Mouse (Mus musculus): Measurements from ENCODE around the gene Zfp428. TPM values are rescaled to one million over a fixed set of nuclear protein-coding genes. Genes with fewer than 3 reads are reported as not detected.
A peak's percentile ranks its signal among the peaks of the same experiment; 100 is the strongest.

The Zfp428 gene
- total and polyA plus RNA-seq, 2 experiments, result 1.4 to 2.3 TPM

GRCm38 (mm10) chr7:24530062-24530931 is 23.5 kb downstream of the Zfp428 start, which contains the start of gene Irgq:
Gene Irgq, plus strand, starts transcription at chr7:24530689.
- DNase-seq (ENCODE audit: extremely low read depth, low read depth, low spot score), result peak; percentile 99
- peaks cover 6% of the 10 kb centered on the region for H3K4me1 ChIP-seq (ENCODE audit: control insufficient read depth, insufficient read depth, low read length)
- under 1% methylated on average over 44 of the region's 44 CpGs for WGBS

GRCm38 (mm10) chr7:24531211-24531971 is 24.6 kb downstream of the Zfp428 start:
- Histone ChIP-seq H3K27ac (replicated peaks; ENCODE audit: insufficient read depth, low read depth, low read length) (peak overlapping the region; percentile 66), H3K36me3 (ENCODE audit: control insufficient read depth, insufficient read depth, low read length) (peaks cover 2% of the 10 kb centered on the region; the same call in 1 of the 2 replicates), H3K4me3 (ENCODE audit: insufficient read depth, low read depth, low read length) (peak overlapping the region; percentile 78), H3K79me2 (ENCODE audit: control insufficient read depth, insufficient read depth, low read length) (peaks cover 5% of the 10 kb centered on the region; the same call in 1 of the 2 replicates), H3K9ac (ENCODE audit: low read depth, low read length) (peak overlapping the region; percentile 82), H3K27me3 (ENCODE audit: control insufficient read depth, insufficient read depth, low read length) (no peaks in the 10 kb centered on the region), H3K4me1 (ENCODE audit: control insufficient read depth, insufficient read depth, low read length) (peaks cover 6% of the 10 kb centered on the region)
- DNase-seq (ENCODE audit: extremely low read depth, low read depth, low spot score), result peak; percentile 57
- TF ChIP-seq CTCF (IDR thresholded peaks at IDR 0.05; ENCODE audit: low read depth, low read length) (peak; percentile 85), POLR2A (IDR thresholded peaks at IDR 0.05; ENCODE audit: extremely low read depth, insufficient read depth, low read length) (no peak)
- WGBS, result under 1% methylated on average over 43 of the region's 43 CpGs

More at GRCm38 (mm10) chr7:24530062-24530931, 23.5 kb downstream of the Zfp428 start, which contains the start of gene Irgq:
- TF ChIP-seq POLR2A (IDR thresholded peaks at IDR 0.05; ENCODE audit: extremely low read depth, insufficient read depth, low read length), result 0 out of 2 replicates have a peak, but pooled peaks have one; percentile 23
- TF ChIP-seq CTCF (IDR thresholded peaks at IDR 0.05; ENCODE audit: low read depth, low read length), result no peak
- Histone ChIP-seq H3K27me3 (ENCODE audit: control insufficient read depth, insufficient read depth, low read length) (no peaks in the 10 kb centered on the region), H3K9ac (ENCODE audit: low read depth, low read length) (peak within 1 kb of the TSS; percentile 82), H3K79me2 (ENCODE audit: control insufficient read depth, insufficient read depth, low read length) (peaks cover 5% of the 10 kb centered on the region; the same call in 1 of the 2 replicates), H3K4me3 (ENCODE audit: insufficient read depth, low read depth, low read length) (peak within 1 kb of the TSS; percentile 78), H3K36me3 (ENCODE audit: control insufficient read depth, insufficient read depth, low read length) (peaks cover 2% of the 10 kb centered on the region; the same call in 1 of the 2 replicates), H3K27ac (replicated peaks; ENCODE audit: insufficient read depth, low read depth, low read length) (peak within 1 kb of the TSS; percentile 77)

GRCm38 (mm10) chr7:24533031-24533571 is 26.3 kb downstream of the Zfp428 start:
- DNase-seq (ENCODE audit: extremely low read depth, low read depth, low spot score), result no peak
- WGBS, result 96% methylated on average over 28 of the region's 28 CpGs

GRCm38 (mm10) chr7:24533806-24534205 is 27.0 kb downstream of the Zfp428 start:
- no peak for TF ChIP-seq CTCF (IDR thresholded peaks at IDR 0.05; ENCODE audit: low read depth, low read length)
- TF ChIP-seq POLR2A (IDR thresholded peaks at IDR 0.05; ENCODE audit: extremely low read depth, insufficient read depth, low read length), result no peak

More at GRCm38 (mm10) chr7:24533031-24533571, 26.3 kb downstream of the Zfp428 start:
- Histone ChIP-seq H3K9ac (ENCODE audit: low read depth, low read length) (no peak overlapping the region), H3K4me1 (ENCODE audit: control insufficient read depth, insufficient read depth, low read length) (peaks cover 11% of the 10 kb centered on the region), H3K27ac (replicated peaks; ENCODE audit: insufficient read depth, low read depth, low read length) (no peak overlapping the region), H3K79me2 (ENCODE audit: control insufficient read depth, insufficient read depth, low read length) (peaks cover 5% of the 10 kb centered on the region; the same call in 1 of the 2 replicates), H3K36me3 (ENCODE audit: control insufficient read depth, insufficient read depth, low read length) (peaks cover 2% of the 10 kb centered on the region; the same call in 1 of the 2 replicates), H3K4me3 (ENCODE audit: insufficient read depth, low read depth, low read length) (no peak overlapping the region), H3K27me3 (ENCODE audit: control insufficient read depth, insufficient read depth, low read length) (no peaks in the 10 kb centered on the region)
- TF ChIP-seq CTCF (IDR thresholded peaks at IDR 0.05; ENCODE audit: low read depth, low read length), result no peak

GRCm38 (mm10) chr7:24534301-24534700 is 27.5 kb downstream of the Zfp428 start:
- Histone ChIP-seq H3K79me2 (ENCODE audit: control insufficient read depth, insufficient read depth, low read length) (peaks cover 5% of the 10 kb centered on the region; the same call in 1 of the 2 replicates), H3K4me1 (ENCODE audit: control insufficient read depth, insufficient read depth, low read length) (peaks cover 11% of the 10 kb centered on the region), H3K27me3 (ENCODE audit: control insufficient read depth, insufficient read depth, low read length) (no peaks in the 10 kb centered on the region), H3K9ac (ENCODE audit: low read depth, low read length) (no peak overlapping the region), H3K36me3 (ENCODE audit: control insufficient read depth, insufficient read depth, low read length) (peaks cover 2% of the 10 kb centered on the region; the same call in 1 of the 2 replicates), H3K4me3 (ENCODE audit: insufficient read depth, low read depth, low read length) (no peak overlapping the region), H3K27ac (replicated peaks; ENCODE audit: insufficient read depth, low read depth, low read length) (no peak overlapping the region)
- 92% methylated on average over 19 of the region's 19 CpGs for WGBS
- DNase-seq (ENCODE audit: extremely low read depth, low read depth, low spot score), result no peak
- TF ChIP-seq POLR2A (IDR thresholded peaks at IDR 0.05; ENCODE audit: extremely low read depth, insufficient read depth, low read length), result no peak
- TF ChIP-seq CTCF (IDR thresholded peaks at IDR 0.05; ENCODE audit: low read depth, low read length), result no peak

More at GRCm38 (mm10) chr7:24533806-24534205, 27.0 kb downstream of the Zfp428 start:
- H3K27ac ChIP-seq (replicated peaks; ENCODE audit: insufficient read depth, low read depth, low read length), result no peak overlapping the region
- no peak overlapping the region for H3K9ac ChIP-seq (ENCODE audit: low read depth, low read length)
- H3K4me1 ChIP-seq (ENCODE audit: control insufficient read depth, insufficient read depth, low read length), result peaks cover 11% of the 10 kb centered on the region
- peaks cover 5% of the 10 kb centered on the region; the same call in 1 of the 2 replicates for H3K79me2 ChIP-seq (ENCODE audit: control insufficient read depth, insufficient read depth, low read length)
- peaks cover 2% of the 10 kb centered on the region; the same call in 1 of the 2 replicates for H3K36me3 ChIP-seq (ENCODE audit: control insufficient read depth, insufficient read depth, low read length)
- no peak overlapping the region for H3K4me3 ChIP-seq (ENCODE audit: insufficient read depth, low read depth, low read length)
- no peaks in the 10 kb centered on the region for H3K27me3 ChIP-seq (ENCODE audit: control insufficient read depth, insufficient read depth, low read length)
- WGBS, result 85% methylated on average over 42 of the region's 42 CpGs
- DNase-seq (ENCODE audit: extremely low read depth, low read depth, low spot score), result no peak
